Mouse (Mus musculus) left cerebral cortex, adult 18-20 months (tissue): ENCODE data around the gene Ube2n. TPM values are rescaled to one million over a fixed set of nuclear protein-coding genes. Genes with fewer than 3 reads are reported as not detected.

Source experiments
- DNase-seq, 2 experiments: peaks; one replicate each; pipeline ENCODE4 v3.0.0; 2021 to 2022; ENCODE audit warnings: low spot score in 2 of 2, mixed read lengths in 1 of 2
- microRNA-seq, 2 experiments: library from miRNA; unstranded; fragments of <30 nt; microRNA quantifications; one replicate each; pipeline ENCODE4 v1.2.0; 2021
- total RNA-seq, 2 experiments: library from RNA; stranded (reverse); gene quantifications; 2 replicates each; pipeline ENCODE4 v1.2.3; 2021

Ube2n gene
- total RNA-seq, 2 experiments from 2014 or later: 199 to 202 TPM

GRCm38 (mm10) chr10:95589196-95589595 is 74.3 kb downstream of the Ube2n start:
- no peak for DNase-seq

- no peak for DNase-seq
Measured at GRCm38 (mm10) chr10:95590196-95590595, 75.3 kb downstream of the Ube2n start.

GRCm38 (mm10) chr10:95591257-95591656 is 76.3 kb downstream of the Ube2n start:
- no peak for DNase-seq

GRCm38 (mm10) chr10:95594414-95594813 is 79.5 kb downstream of the Ube2n start:
- no peak for DNase-seq

Small RNAs within 50 kb of the gene (microRNA-seq; reads per million reads assigned to microRNA genes)
- 3.2 to 5.7 reads per million in 2 experiments for gene Mir3058

Other genes starting within 250 kb of the Ube2n start
- gene Cradd, start 191.0 kb upstream of the Ube2n start, total RNA-seq: 1 to 10 TPM; 5.6 to 6.4 TPM
- 10 to 100 TPM; 26.9 to 31.7 TPM for gene Socs2, start 98.0 kb upstream of the Ube2n start, total RNA-seq
- 10 to 100 TPM; 75.6 to 79.6 TPM for gene Mrpl42, start 13.2 kb upstream of the Ube2n start, total RNA-seq
- gene Nudt4, start 49.0 kb downstream of the Ube2n start, total RNA-seq: 100 to 1,000 TPM; 140 to 145 TPM
- not detected for gene Anapc15-ps, start 158.3 kb downstream of the Ube2n start, total RNA-seq